Mouse (Mus musculus) regulatory T cell (primary cell): ENCODE measurements around the gene Olfr1358.

ENCODE experiments used
- in situ Hi-C: fragments of 300-600 bp; cut with MboI, MseI; formaldehyde crosslinking; loops from one replicate; pipeline ENCODE4 v1.15.1; 2025; ENCODE audit warnings: high pct_unique_total_duplicates

Gene Olfr1358

DNA sequence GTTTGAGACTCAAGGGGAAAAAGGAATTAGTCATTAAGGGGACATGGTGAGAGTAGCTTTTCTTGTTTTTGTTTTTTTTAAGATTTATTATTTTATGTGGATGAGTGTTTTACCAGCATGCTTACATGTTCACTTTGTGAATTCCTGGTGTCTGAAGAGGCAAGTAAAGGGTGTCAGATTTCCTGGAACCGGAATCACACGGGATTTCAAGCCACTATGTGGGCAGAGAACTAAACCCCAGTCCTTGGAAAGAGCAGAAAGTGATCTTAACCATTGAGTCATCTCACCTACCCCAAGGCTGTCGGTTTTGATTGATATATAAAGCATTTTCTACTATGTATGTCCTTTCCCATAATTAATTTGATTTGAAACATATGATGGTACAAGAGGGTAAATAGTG, 52.5 kb downstream of the Olfr1358 start:
- in situ Hi-C loops, result loop anchor here (10.0 kb wide), 2 partner anchors 145 to 1115 kb away; partner anchors contain the start of genes Cdc34, Cstb and Gzmm
